Mouse (Mus musculus) naive thymus-derived CD4-positive, alpha-beta T cell, adult 2 months (primary cell): Measurements from ENCODE around the gene Cmbl.
A peak's percentile ranks its signal among the peaks of the same experiment; 100 is the strongest.
"Not testable (repeated sequence)": the region's sequence is repeated elsewhere in the genome, so short reads cannot be mapped to it uniquely, and the experiment has no call there.

Source experiments
- DNase-seq: peaks from one replicate; pipeline ENCODE4 v3.0.0-alpha.2; 2011; ENCODE audit warnings: low read depth

Cmbl gene

GRCm38 (mm10) chr15:31542013-31542958 lies 22.9 kb upstream of the Cmbl start:
- DNase-seq: no peak

GRCm38 (mm10) chr15:31543246-31543645 lies 21.9 kb upstream of the Cmbl start:
- DNase-seq: no peak

DNA sequence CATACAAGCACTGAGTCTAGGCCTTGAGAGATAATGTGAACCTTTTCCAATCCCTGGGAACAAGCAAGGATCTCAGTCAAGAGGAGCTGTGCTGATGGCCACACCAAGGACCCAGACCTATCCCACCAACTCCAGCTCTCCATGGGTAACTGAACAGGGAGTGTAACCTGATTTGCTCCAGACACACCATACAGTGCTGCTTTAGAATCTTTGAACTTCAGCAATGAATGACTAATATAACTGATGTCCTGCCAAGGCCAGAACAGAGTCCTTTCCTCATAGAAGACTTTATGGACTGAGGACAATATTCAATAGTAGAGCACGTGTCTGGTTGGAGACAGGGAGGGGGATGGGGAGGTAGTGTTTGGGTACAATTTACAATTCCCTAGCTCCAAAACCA lies 20.1 kb upstream of the Cmbl start:
- no peak for DNase-seq

DNA sequence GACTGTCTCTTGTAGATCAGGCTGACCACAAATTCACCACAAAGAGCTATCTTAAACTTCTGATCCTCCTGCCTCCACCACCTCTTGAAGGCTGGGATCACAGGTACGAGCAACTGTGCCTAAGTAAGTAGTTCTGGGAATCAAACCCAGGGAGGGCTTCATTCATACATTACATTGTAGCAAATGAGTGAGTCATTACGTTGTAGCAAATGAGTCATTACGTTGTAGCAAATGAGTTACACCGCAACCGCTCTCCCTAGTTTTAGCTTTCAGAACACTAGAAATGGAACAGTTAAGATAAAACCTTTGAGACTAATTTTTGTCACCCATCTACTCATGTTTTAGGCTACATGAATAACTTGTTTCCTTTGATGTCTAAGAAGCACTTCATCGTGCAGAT lies 18.9 kb upstream of the Cmbl start:
- no peak for DNase-seq

GRCm38 (mm10) chr15:31547421-31547820 lies 17.8 kb upstream of the Cmbl start:
- no peak for DNase-seq

DNA sequence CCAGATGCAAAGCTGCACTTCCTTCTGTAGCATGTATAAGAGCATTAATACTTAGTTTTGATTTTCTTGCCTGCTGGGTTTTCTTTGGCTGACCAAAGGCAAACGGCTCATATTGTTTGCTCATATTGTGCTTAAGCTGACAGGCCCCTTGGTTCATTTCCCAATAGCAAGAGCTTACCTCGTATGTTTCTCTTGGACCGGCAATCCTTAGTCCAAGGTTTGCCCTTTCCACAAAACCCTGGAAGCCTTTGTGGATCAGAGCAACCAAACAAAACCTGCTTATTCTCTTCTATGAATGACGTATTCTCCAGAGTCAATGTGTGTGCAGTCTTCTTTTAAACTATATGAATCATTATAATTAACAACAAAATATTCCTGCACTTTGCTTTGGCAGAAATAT lies 14.8 kb upstream of the Cmbl start:
- no peak for DNase-seq

GRCm38 (mm10) chr15:31554855-31555254 lies 10.3 kb upstream of the Cmbl start:
- no peak for DNase-seq

- no peak for DNase-seq
Observed at GRCm38 (mm10) chr15:31561390-31561789, 3.8 kb upstream of the Cmbl start.

DNA sequence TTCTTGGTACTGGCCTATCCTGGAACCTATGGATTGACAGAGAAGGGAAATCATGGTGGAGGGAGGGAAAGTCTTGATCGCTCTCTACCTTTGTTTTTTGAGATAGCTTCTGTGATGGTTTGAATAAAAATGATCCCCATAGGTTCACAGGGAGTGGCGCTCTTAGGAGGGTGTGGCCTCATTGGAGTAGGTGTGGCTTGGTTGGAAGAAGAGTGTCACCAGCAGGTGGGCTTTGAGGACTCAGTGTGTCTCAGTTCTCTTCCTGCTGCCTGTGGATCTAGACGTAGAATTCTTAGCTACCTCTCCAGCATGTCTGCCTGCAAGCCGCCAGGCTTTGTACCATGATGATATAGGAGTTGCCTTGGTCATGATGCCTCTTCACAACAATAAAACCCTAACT lies 3.2 kb upstream of the Cmbl start:
- DNase-seq: no peak

DNA sequence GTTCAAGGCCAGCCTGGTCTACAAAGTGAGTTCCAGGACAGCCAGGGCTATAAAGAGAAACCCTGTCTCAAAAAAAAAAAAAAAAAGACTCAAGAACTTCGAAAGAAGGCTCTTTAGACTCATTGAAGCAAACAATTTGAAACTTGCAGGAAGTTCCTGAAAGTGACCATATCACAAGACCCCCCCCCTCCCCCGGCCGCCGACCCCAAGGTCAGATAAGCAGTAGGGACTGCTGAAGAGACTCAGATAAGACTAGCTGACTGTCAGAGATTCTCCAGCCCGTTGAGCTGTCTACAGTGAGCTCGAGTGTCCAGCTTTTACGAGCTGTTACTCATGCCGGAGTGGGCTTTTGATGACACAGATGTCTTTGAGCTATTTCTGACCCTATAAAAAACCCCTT lies 2.3 kb upstream of the Cmbl start:
- no peak for DNase-seq

GRCm38 (mm10) chr15:31563577-31564546 lies 1.3 kb upstream of the Cmbl start:
- DNase-seq: no peak

DNA sequence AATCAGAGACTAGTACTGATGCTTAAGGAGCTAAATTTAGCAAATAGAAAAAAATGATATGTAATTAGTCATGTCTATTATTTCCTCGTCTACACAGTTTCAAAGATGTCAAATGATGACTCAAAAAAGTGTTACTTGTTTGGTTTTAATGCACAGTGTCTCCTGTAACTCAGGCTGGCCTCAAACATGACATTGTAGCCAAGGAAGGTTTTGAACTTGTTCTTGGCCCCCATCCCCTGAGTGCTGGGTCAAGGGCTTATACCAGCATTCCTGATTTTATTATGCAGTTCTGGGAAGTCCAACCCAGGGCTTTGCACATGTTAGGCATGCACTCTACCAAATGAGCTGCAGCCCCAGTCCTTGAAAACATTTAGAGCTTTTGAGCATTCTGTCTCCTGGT lies 597 bp downstream of the Cmbl start:
- no peak for DNase-seq

GRCm38 (mm10) chr15:31567431-31567830 lies 2.2 kb downstream of the Cmbl start:
- no peak for DNase-seq

DNA sequence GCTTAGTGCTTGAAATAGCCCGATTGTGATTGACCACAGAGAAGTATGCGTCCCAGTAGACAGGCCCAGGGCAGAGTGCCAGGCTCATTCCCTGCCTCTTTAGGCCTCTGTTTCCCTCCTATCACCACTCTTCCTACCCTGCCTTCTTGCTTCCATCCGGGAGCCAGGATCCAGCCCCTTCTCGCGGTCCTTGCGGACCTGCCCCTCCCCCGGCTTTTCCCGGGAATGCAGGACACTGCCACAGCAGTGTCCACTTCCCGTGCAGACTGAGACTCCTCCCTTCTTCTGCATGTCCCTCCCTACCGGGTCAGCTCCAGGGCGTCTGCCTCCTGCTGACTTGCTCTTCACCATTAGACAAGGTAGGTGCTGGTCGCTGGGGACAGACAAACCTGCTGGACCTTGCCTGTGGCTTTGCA lies 3.4 kb downstream of the Cmbl start:
- DNase-seq: no peak

- DNase-seq: no peak
Observed at GRCm38 (mm10) chr15:31569325-31570022, 4.3 kb downstream of the Cmbl start.

DNA sequence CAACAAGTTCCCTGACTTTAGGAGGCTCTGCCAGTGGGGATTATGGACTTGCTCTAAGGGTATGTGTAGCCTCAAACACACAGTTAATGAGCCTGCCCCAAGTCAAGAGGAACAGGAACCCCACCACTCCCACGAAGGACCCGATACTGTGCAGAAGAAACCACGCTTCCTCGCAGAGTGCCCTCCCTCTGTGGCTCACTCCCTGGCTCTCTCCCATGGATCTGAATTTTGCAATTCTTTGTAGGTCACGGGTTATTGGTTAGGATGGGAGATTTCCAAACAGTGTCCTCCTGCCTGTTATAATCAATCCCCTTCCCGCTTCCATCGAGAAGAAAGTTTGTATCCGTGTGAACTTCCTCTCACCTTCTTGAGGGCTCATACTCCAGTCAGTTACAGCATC lies 5.8 kb downstream of the Cmbl start:
- no peak for DNase-seq

DNA sequence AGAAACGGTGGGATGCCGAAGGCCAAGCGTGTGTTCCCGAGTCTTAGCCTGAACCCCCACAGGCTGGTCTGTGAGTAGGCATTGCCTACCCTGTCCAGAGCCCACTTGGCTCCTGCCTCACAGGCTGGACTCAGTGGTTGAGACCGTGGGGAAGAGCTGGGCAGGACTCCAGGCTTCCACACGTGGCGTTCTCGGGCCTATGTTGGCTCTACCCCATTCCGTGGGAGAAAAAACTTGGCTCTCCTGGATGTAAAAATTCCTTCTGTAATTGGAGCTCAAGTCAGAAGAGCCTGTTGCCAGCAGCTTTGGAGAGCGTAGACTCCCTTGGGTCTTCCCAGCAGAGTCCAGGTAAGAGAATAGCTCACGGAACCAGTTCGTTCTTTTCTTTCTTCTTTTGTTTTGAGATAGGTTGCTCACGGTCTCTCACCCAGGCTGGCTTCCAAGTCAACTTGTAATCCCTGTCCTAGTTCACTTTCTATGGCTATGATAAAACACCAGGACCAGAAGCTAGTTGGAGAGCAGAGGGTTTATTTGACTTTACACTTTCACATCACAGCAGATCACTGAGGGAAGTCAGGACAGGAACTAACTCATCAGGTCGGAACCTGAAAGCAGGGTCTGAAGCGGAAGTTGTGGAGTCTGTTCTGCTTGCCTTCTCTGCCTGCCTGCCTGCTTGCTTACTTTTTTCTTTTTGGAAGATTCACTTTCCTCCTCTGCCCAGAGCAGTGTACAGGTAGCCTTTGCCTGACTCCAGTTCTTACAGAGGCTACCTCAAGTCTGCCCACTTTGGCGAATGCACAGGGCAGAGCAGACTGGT lies 6.9 kb downstream of the Cmbl start:
- DNase-seq: peak; percentile 26

DNA sequence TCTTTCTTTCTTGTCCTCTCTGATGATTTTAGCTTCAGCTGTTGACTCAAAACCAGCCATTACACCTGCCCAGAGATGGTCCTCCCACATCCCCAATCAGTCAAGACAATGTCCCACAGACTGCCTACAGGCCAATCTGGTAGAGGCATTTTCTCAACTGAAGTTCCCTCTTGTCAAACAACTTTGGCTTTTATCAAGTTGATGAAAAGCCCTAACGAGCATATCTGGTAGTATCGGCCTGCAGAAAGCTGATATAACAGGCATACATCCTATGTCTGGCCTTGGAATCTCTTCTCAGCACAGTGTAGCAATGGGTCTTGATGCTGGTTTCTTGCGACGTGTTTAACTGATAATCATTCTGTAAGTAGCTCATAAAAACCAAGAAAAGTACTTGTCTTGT lies 8.1 kb downstream of the Cmbl start:
- DNase-seq: no peak

DNA sequence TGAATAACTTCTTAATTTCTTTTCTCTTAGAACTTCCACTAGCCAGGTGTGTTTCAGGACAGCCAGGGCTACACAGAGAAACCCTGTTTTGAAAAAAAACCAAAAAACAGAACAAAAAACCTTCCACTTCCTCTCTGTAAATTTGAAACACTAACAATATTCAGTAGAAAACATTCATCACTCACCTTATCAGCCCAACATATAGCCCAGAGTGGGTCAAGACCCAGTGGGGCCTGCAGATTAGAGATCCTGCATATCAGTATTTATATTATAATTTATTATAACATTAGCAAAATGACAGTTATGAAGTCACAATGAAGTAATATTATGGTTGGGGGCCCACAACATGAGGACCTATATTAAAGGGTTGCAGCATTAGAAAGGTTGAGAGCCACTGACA lies 8.5 kb downstream of the Cmbl start:
- no peak for DNase-seq

DNA sequence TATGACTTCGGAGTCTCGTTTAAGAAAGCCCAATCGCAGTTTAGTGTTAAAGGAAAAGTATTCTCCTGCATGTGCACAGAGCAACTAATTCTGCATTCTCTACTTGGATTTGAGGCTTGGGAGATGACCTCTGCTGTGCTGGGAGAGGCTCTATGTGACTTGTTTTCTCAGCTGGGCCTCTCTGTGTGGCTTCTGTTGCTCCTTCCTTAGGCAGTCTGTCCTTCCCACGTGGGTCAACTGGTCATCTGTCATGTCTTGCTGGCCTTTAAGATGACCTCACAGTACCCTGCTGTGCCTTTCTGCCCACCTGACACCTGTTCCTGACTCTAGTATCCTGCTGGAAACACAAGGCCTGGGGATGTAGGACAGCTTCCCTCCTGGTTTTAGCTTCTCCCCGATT lies 10.9 kb downstream of the Cmbl start:
- no peak for DNase-seq

- not testable (repeated sequence) for DNase-seq
Observed at GRCm38 (mm10) chr15:31581086-31581485, 15.9 kb downstream of the Cmbl start.
